Mouse (Mus musculus) CH12.LX (cell line): ENCODE data around the gene Anp32e.

Experiments
- CTCF ChIP-seq, 2 experiments: IDR thresholded peaks in 1 of 2; conservative IDR thresholded peaks in 1 of 2; 2 replicates each; pipeline ENCODE4 v1.5.1; 2011 to 2012; ENCODE audit warnings: low read depth in 2 of 2, low read length in 2 of 2, improper control_type of control experiment in 1 of 2, inconsistent platforms in 1 of 2, mild to moderate bottlenecking in 1 of 2, moderate library complexity in 1 of 2
- E2F4 ChIP-seq: IDR thresholded peaks from 2 replicates; pipeline ENCODE4 v1.6.1; 2011; ENCODE audit warnings: low read depth, low read length, improper control_type of control experiment; ENCODE audit not compliant: insufficient replicate concordance
- GABPA ChIP-seq: IDR thresholded peaks from 2 replicates; pipeline ENCODE4 v1.6.1; 2012; ENCODE audit warnings: low read depth, low read length, improper control_type of control experiment, inconsistent platforms; ENCODE audit not compliant: insufficient replicate concordance
- HCFC1 ChIP-seq: IDR thresholded peaks from 2 replicates; pipeline ENCODE4 v1.6.1; 2012; ENCODE audit warnings: low read depth, mild to moderate bottlenecking, inconsistent platforms, low read length, improper control_type of control experiment
- MAX ChIP-seq: IDR thresholded peaks from 2 replicates; pipeline ENCODE4 v1.6.1; 2011; ENCODE audit warnings: low read length, improper control_type of control experiment
- MYC ChIP-seq: IDR thresholded peaks from 2 replicates; pipeline ENCODE4 v1.6.1; 2011; ENCODE audit warnings: low read depth, mild to moderate bottlenecking, improper control_type of control experiment, low read length
- NELFE ChIP-seq: IDR thresholded peaks from 2 replicates; pipeline ENCODE4 v1.6.1; 2011; ENCODE audit warnings: low read depth, low read length, improper control_type of control experiment
- ZC3H11A ChIP-seq: IDR thresholded peaks from 2 replicates; pipeline ENCODE4 v1.6.1; 2012; ENCODE audit warnings: low read depth, mild to moderate bottlenecking, inconsistent platforms, low read length, improper control_type of control experiment

- TF ChIP-seq GABPA, result no peak
- no peak for TF ChIP-seq CTCF (conservative IDR thresholded peaks at IDR 0.05 in 1 of 2, IDR thresholded peaks at IDR 0.05 in 1 of 2; ENCODE audit: low read depth in 2 of 2, low read length in 2 of 2)
- TF ChIP-seq E2F4, result no peak
- no peak for TF ChIP-seq NELFE
- no peak for TF ChIP-seq ZC3H11A
- TF ChIP-seq MAX, result no peak
- no peak for TF ChIP-seq HCFC1
- TF ChIP-seq MYC, result no peak
Observed at GRCm38 (mm10) chr3:95904568-95904967, 24.5 kb upstream of the Anp32e start, which contains the start of gene Car14.
